Mouse (Mus musculus) cerebellum, adult 11 months (tissue): ENCODE data around the gene Flrt1.
"Not testable (repeated sequence)": the region's sequence is repeated elsewhere in the genome, so short reads cannot be mapped to it uniquely, and the experiment has no call there.

ENCODE experiments used
- DNase-seq: peaks from one replicate; pipeline ENCODE4 v3.0.0; 2022

Flrt1 gene

GRCm38 (mm10) chr19:7102039-7102438 is 3.5 kb downstream of the Flrt1 start:
- DNase-seq, result no peak

GRCm38 (mm10) chr19:7099620-7100155 is 5.8 kb downstream of the Flrt1 start:
- no peak for DNase-seq

GRCm38 (mm10) chr19:7092756-7093155 is 12.8 kb downstream of the Flrt1 start:
- no peak for DNase-seq

GRCm38 (mm10) chr19:7091448-7092050 is 14.0 kb downstream of the Flrt1 start:
- no peak for DNase-seq

- DNase-seq, result no peak
These were observed 15.0 kb downstream of the Flrt1 start for GRCm38 (mm10) chr19:7090369-7091064.

- no peak for DNase-seq
These were observed 15.7 kb downstream of the Flrt1 start for GRCm38 (mm10) chr19:7089842-7090251.

GRCm38 (mm10) chr19:7089050-7089449 is 16.5 kb downstream of the Flrt1 start:
- DNase-seq, result no peak

GRCm38 (mm10) chr19:7088558-7088957 is 17.0 kb downstream of the Flrt1 start:
- no peak for DNase-seq

- DNase-seq, result no peak
These were observed 20.8 kb downstream of the Flrt1 start for GRCm38 (mm10) chr19:7084734-7085133.

GRCm38 (mm10) chr19:7083035-7083794 is 22.3 kb downstream of the Flrt1 start:
- DNase-seq, result no peak

GRCm38 (mm10) chr19:7081516-7082266 is 23.8 kb downstream of the Flrt1 start:
- DNase-seq, result no peak

- no peak for DNase-seq
These were observed 27.3 kb downstream of the Flrt1 start for GRCm38 (mm10) chr19:7078271-7078670.

GRCm38 (mm10) chr19:7077666-7078065 is 27.9 kb downstream of the Flrt1 start:
- DNase-seq, result no peak

GRCm38 (mm10) chr19:7075336-7075735 is 30.2 kb downstream of the Flrt1 start:
- not testable (repeated sequence) for DNase-seq

- no peak for DNase-seq
These were observed 31.3 kb downstream of the Flrt1 start for GRCm38 (mm10) chr19:7073997-7074781.

GRCm38 (mm10) chr19:7072221-7072620 is 33.3 kb downstream of the Flrt1 start:
- DNase-seq, result no peak

GRCm38 (mm10) chr19:7070775-7071174 is 34.8 kb downstream of the Flrt1 start:
- no peak for DNase-seq

- DNase-seq, result no peak
These were observed 35.5 kb downstream of the Flrt1 start for GRCm38 (mm10) chr19:7069781-7070763.

- no peak for DNase-seq
These were observed 36.6 kb downstream of the Flrt1 start for GRCm38 (mm10) chr19:7068661-7069531.

GRCm38 (mm10) chr19:7068136-7068535 is 37.4 kb downstream of the Flrt1 start:
- peak; percentile 75 for DNase-seq
